Mouse (Mus musculus): ENCODE data around the gene Tmem208. TPM values are rescaled to one million over a fixed set of nuclear protein-coding genes. Genes with fewer than 3 reads are reported as not detected.
A peak's percentile ranks its signal among the peaks of the same experiment; 100 is the strongest.

The Tmem208 gene
- polyA plus RNA-seq, 1 experiment from 2014 or later, result 141 TPM

- Histone ChIP-seq H3K36me3 (ENCODE audit: insufficient read depth, low read length) (no peaks in the 10 kb centered on the region), H3K4me3 (ENCODE audit: low read depth, low read length) (no peak overlapping the region), H3K9ac (replicated peaks; ENCODE audit: low read depth) (no peak overlapping the region), H3K4me1 (ENCODE audit: insufficient read depth, low read depth, low read length) (peaks cover 10% of the 10 kb centered on the region), H3K27ac (ENCODE audit: low read length) (no peak overlapping the region), H3K27me3 (replicated peaks; ENCODE audit: insufficient read depth, low read length) (0 out of 2 replicates have a peak, but pooled peaks cover 4% of the 10 kb centered on the region), H3K9me3 (ENCODE audit: low read length) (no peaks in the 10 kb centered on the region), H3K4me2 (replicated peaks; ENCODE audit: low read depth, low read length) (no peak overlapping the region)
- WGBS, result 43% methylated on average over 12 of the region's 12 CpGs
- DNase-seq (ENCODE audit: low spot score), result no peak
- TF ChIP-seq CTCF (IDR thresholded peaks at IDR 0.05), result no peak
- TF ChIP-seq EP300 (IDR thresholded peaks at IDR 0.05), result no peak
- no peak for ATAC-seq
Observed at GRCm38 (mm10) chr8:105285514-105285913, 40.6 kb upstream of the Tmem208 start.

- Histone ChIP-seq H3K9me3 (ENCODE audit: low read length) (no peaks in the 10 kb centered on the region), H3K4me1 (ENCODE audit: insufficient read depth, low read depth, low read length) (peaks cover 12% of the 10 kb centered on the region), H3K9ac (replicated peaks; ENCODE audit: low read depth) (no peak overlapping the region), H3K27me3 (replicated peaks; ENCODE audit: insufficient read depth, low read length) (0 out of 2 replicates have a peak, but pooled peaks cover 4% of the 10 kb centered on the region), H3K36me3 (ENCODE audit: insufficient read depth, low read length) (no peaks in the 10 kb centered on the region), H3K4me2 (replicated peaks; ENCODE audit: low read depth, low read length) (no peak overlapping the region), H3K27ac (ENCODE audit: low read length) (no peak overlapping the region), H3K4me3 (ENCODE audit: low read depth, low read length) (no peak overlapping the region)
- no peak for ATAC-seq
- TF ChIP-seq EP300 (IDR thresholded peaks at IDR 0.05) (no peak), CTCF (IDR thresholded peaks at IDR 0.05) (no peak)
- WGBS, result 87% methylated on average over 4 of the region's 4 CpGs
- no peak for DNase-seq (ENCODE audit: low spot score)
Observed at GRCm38 (mm10) chr8:105286907-105287306, 39.2 kb upstream of the Tmem208 start.

DNA sequence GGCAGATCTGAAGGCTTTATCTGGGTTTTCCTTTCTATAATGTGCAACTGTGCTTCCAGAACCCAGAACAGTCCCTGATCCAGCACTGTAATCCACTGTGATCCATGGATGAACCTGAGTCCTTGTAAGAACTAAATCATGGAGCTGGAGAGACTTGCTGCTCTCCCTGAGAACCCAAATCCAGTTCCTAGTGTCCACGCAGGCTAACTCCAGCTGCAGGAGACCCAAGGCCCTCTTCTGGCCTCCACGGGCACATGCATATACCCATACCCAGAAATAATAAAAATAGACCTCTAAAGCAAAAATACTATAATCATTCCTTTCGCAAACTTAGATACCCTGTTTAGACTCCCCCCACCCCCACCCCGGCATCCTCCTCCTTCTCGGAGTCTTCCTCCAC is 37.9 kb upstream of the Tmem208 start:
- no peaks in the 10 kb centered on the region for H3K36me3 ChIP-seq (ENCODE audit: insufficient read depth, low read length)
- 81% methylated on average over 5 of the region's 5 CpGs for WGBS
- no peaks in the 10 kb centered on the region for H3K9me3 ChIP-seq (ENCODE audit: low read length)
- H3K4me1 ChIP-seq (ENCODE audit: insufficient read depth, low read depth, low read length), result peaks cover 12% of the 10 kb centered on the region
- H3K9ac ChIP-seq (replicated peaks; ENCODE audit: low read depth), result no peak overlapping the region
- DNase-seq (ENCODE audit: low spot score) (no peak), ATAC-seq (no peak)
- no peak for TF ChIP-seq EP300 (IDR thresholded peaks at IDR 0.05)
- TF ChIP-seq CTCF (IDR thresholded peaks at IDR 0.05), result peak; percentile 27; the same call in 1 of the 2 replicates
- H3K4me3 ChIP-seq (ENCODE audit: low read depth, low read length), result no peak overlapping the region
- no peak overlapping the region for H3K4me2 ChIP-seq (replicated peaks; ENCODE audit: low read depth, low read length)
- no peak overlapping the region for H3K27ac ChIP-seq (ENCODE audit: low read length)
- H3K27me3 ChIP-seq (replicated peaks; ENCODE audit: insufficient read depth, low read length), result 0 out of 2 replicates have a peak, but pooled peaks cover 4% of the 10 kb centered on the region

DNA sequence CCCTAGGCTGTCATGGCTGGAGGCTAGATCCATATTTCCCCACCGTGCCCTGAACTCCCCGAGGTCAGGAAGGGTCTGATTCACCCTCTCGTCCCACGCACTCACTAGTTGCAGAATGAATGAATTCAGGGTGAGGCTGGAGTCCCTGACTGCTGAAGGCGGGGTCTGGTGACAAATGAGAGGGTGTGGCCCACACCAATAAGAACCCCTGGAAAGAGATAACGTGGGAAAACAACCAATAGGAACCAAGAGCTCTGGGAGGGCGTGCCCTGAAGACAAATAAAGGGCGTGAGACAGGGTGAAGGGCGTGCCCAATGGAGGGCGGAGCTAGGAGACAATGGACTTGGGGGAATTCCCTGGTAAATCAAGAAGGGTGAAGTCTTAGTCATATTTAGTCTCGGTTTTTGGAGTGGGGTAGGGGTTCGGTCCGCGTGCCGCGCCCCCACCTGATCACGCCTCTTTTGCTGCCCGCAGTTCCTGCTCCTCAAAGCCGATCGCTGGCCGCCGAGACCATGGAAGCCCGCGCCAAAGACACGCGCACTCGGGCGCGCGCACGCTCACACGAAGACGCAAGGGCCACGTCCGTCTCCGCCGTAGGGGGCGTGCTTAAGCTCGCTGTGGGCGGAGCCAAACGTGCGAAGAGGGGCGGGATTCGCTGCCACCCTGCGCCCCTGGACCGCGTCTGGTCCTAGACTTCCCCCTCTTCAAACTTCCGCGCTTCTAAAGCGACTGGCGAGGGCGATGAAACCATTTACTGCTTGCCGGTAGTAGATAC is 37.0 kb upstream of the Tmem208 start:
- no peak overlapping the region; the same call in 1 of the 2 replicates for H3K9ac ChIP-seq (replicated peaks; ENCODE audit: low read depth)
- DNase-seq (ENCODE audit: low spot score) (peak; percentile 98), ATAC-seq (peak; percentile 95)
- 0 out of 2 replicates have a peak, but pooled peaks cover 4% of the 10 kb centered on the region for H3K27me3 ChIP-seq (replicated peaks; ENCODE audit: insufficient read depth, low read length)
- H3K27ac ChIP-seq (ENCODE audit: low read length), result peak overlapping the region; percentile 6; the same call in 1 of the 2 replicates
- H3K9me3 ChIP-seq (ENCODE audit: low read length), result no peaks in the 10 kb centered on the region
- peak overlapping the region; percentile 44 for H3K4me3 ChIP-seq (ENCODE audit: low read depth, low read length)
- under 1% methylated on average over 53 of the region's 53 CpGs for WGBS
- peaks cover 12% of the 10 kb centered on the region for H3K4me1 ChIP-seq (ENCODE audit: insufficient read depth, low read depth, low read length)
- no peaks in the 10 kb centered on the region for H3K36me3 ChIP-seq (ENCODE audit: insufficient read depth, low read length)
- H3K4me2 ChIP-seq (replicated peaks; ENCODE audit: low read depth, low read length), result peak overlapping the region; percentile 70
- TF ChIP-seq EP300 (IDR thresholded peaks at IDR 0.05) (peak; percentile 60; the same call in 1 of the 2 replicates), CTCF (IDR thresholded peaks at IDR 0.05) (peak; percentile 58)

DNA sequence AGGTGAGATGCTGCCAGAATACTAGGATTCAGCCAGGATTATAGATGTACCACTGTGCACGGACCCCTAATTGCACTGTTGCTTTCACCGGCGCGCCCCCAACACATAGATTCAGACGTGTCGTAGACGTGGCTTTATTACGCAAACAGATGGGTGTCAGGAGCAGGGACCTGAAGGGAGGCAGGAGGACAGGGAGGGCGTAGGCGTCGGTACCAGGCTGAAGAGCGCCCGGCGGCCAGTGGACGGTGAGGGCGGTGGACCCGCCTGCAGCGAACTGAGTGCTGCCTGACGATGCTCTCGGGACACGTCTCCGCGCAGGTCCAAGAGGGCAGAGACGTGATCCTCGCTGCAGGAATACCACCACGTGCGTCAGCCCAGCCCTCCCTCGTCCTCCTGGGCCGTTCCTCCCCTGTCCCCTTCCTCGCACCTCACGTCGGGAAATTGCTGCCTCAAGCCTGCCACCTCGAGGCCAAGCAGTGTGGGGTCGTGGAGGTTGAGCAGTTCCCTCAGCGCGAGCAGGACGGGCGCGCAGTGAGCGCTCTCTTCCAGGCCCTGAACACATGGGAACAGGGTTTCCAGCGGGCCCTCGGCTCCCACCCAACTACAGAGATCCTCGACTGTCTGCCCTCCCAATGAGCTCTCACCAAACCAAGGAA is 36.2 kb upstream of the Tmem208 start, which contains the start of gene 4931428F04Rik:
Gene 4931428F04Rik, minus strand, starts transcription at position 60 of the 656 bp plus-strand sequence.
- WGBS, result 5% methylated on average over 42 of the region's 43 CpGs
- ATAC-seq (peak; percentile 23), DNase-seq (ENCODE audit: low spot score) (peak; percentile 73)
- Histone ChIP-seq H3K4me3 (ENCODE audit: low read depth, low read length) (peak within 1 kb of the TSS; percentile 44), H3K4me2 (replicated peaks; ENCODE audit: low read depth, low read length) (peak within 1 kb of the TSS; percentile 70), H3K36me3 (ENCODE audit: insufficient read depth, low read length) (no peaks in the 10 kb centered on the region), H3K9me3 (ENCODE audit: low read length) (no peaks in the 10 kb centered on the region), H3K27ac (ENCODE audit: low read length) (peak within 1 kb of the TSS; percentile 6; the same call in 1 of the 2 replicates), H3K9ac (replicated peaks; ENCODE audit: low read depth) (no peak within 1 kb of the TSS; the same call in 1 of the 2 replicates), H3K4me1 (ENCODE audit: insufficient read depth, low read depth, low read length) (peaks cover 12% of the 10 kb centered on the region), H3K27me3 (replicated peaks; ENCODE audit: insufficient read depth, low read length) (0 out of 2 replicates have a peak, but pooled peaks cover 4% of the 10 kb centered on the region)
- TF ChIP-seq CTCF (IDR thresholded peaks at IDR 0.05) (peak; percentile 77), EP300 (IDR thresholded peaks at IDR 0.05) (no peak)
